Mouse (Mus musculus) kidney, postnatal 14 days (tissue): ENCODE measurements at regions not wholly inside any gene's neighbourhood (a gene's known extent, or its start where the extent isn't known, plus 50 kb on each side); places are given as distances from the start of the nearest gene placed in this dataset.
A peak's percentile ranks its signal among the peaks of the same experiment; 100 is the strongest.

ENCODE experiments used
- DNase-seq: peaks from one replicate; pipeline ENCODE4 v3.0.0; 2022; ENCODE audit warnings: mixed read lengths

- DNase-seq: no peak
These were observed 83.7 kb upstream of the Ppp2r5a start for GRCm38 (mm10) chr1:191486766-191487165.

- DNase-seq: no peak
These were observed 81.8 kb upstream of the Ppp2r5a start for GRCm38 (mm10) chr1:191484726-191485425.

- peak; percentile 77 for DNase-seq
These were observed 76.9 kb upstream of the Ppp2r5a start for GRCm38 (mm10) chr1:191479906-191480379.

DNA sequence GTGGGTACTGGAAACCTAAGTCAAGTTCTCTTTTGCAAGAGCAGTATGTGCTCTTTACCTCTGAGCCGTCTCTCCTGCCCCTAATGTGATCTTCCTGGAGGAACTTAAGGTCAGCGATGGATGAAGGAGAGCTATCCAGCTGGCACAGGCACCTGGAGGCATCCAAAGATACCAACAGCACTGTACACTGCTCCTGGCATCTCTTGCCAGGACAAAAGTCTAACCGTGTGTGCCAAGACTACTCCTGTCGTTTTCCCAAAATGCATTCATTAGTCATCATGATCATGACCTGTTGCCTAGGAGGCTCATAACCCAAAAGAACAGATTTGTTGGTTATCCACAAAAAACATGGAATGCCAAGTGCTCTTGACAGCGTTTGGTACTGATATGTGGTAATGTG is 69.5 kb upstream of the Ppp2r5a start:
- DNase-seq: no peak

- DNase-seq: no peak
These were observed 68.4 kb upstream of the Ppp2r5a start for GRCm38 (mm10) chr1:191471489-191471888.

GRCm38 (mm10) chr1:191470190-191470985 is 67.3 kb upstream of the Ppp2r5a start:
- DNase-seq: peak; percentile 44

DNA sequence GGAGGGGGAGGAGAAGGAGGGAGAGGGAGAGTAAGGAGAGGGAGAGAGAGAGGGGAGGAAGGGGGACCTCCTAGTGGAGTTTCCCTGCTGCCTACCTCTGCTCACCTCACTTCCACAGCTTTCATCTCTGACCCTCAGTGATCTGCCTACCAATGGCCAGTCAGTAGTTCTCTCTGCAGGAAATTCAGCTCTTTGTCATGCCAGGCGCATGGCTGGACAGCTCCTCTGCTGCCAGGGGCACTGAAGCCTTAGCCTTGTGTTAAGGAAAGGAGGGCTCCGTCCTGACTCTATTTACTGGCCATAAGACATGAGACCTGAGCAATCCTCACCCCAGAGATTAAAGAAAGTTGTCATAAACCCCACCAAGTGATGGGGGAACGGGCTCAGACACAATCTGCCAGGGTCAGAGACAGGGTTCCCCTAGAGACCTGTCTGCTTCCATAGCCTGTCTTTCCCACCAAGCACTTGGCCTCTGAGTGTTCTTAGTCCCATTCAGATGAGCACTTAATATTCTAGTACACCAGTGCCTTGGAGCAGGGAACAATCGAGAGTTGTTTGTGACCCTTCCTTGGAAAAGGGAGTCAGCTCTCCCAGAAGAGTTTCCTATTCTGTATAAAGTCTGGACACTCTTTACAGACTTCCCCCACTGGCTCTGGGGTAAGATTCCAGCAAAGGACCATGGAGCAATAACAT is 65.9 kb upstream of the Ppp2r5a start:
- no peak for DNase-seq

DNA sequence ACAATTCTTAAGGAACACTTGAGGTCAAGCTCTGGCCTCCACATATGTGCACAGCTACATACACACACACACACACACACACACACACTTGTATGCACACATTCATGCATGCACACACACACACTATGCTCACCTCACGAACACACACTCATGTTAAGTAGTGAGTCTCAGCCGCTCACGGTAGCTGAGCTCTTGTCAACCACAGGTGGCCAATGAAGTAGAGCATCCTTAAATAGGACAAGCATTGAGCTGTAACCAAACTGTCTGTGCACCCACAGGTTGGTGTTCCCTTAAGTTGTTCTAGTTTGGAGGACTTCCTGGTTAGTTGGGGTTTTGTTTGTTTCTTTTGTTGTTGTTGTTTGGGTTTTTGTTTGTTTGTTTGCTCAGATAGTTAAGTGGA is 63.2 kb upstream of the Ppp2r5a start:
- DNase-seq: no peak

DNA sequence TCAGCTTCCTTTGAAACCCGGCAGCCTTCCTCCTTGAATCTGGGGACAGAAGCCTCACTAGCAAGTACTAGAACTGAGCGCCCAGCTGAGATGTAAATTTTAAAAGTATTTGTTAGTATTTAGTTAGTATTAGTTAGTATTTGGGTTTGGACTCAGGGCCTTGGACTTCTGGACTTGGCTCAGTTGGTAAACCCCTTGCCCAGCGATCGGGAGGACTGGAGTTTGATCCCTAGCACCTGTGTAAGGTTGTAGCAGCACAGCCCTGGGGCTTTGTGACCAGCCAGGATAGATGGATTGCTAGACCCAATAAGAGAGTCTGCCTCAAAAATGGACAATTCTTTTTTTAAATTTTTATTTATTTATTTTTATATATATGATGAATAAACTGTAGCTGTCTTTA is 62.7 kb upstream of the Ppp2r5a start:
- DNase-seq: no peak

GRCm38 (mm10) chr1:191465170-191465569 is 62.1 kb upstream of the Ppp2r5a start:
- no peak for DNase-seq

DNA sequence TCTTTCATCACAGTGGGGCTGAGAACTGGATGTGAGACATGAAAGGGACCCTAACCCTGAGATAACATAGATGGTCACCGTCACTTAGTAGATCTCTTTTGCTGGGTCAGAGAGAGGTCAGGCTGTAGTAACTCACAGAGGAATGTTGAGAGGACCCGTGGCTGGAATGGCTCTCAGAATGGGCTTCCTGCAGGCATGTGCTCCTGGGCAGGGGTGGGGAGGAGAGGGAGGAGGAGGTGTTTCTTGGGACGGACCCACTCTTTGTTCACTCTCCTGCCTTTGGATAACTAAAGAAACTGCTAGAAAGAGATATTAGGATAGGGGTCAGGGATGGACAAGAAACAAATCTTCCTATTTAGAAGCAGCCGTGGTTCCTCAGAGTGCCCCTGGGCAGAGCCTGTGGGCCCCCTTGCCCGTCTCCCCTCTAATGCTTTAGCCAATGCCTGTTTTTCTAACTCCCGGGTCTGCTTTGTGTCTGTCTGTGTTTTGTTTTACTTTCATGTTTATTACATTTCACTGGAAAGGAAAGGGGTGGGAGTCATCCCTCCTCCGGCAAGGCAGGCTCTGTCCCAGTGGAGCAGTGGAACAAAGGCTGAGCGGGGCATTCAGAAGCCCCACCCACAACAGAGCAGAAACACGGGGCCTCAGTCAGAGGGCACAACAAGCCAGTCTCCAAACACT is 58.9 kb upstream of the Ppp2r5a start:
- DNase-seq: peak; percentile 69

- no peak for DNase-seq
These were observed 56.0 kb upstream of the Ppp2r5a start for GRCm38 (mm10) chr1:191459066-191459465.

DNA sequence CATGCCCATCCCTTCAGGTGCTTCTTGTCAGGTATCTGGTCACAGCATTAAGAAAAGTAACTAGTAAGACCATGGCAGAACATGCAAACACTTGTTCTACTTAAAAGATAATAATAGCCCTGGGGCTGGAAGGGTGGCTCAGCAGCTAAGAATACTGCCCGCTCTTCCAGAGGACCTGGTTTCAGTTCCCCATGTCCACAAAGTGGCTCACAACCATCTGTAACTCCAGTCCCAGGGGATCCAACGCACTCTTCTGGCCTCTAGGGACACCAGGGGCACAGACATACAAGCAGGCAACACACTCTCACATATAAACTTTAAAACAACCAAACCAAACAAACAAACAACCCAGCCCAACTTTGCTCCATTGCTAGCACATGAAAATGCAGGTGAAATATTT is 55.2 kb upstream of the Ppp2r5a start:
- no peak for DNase-seq

DNA sequence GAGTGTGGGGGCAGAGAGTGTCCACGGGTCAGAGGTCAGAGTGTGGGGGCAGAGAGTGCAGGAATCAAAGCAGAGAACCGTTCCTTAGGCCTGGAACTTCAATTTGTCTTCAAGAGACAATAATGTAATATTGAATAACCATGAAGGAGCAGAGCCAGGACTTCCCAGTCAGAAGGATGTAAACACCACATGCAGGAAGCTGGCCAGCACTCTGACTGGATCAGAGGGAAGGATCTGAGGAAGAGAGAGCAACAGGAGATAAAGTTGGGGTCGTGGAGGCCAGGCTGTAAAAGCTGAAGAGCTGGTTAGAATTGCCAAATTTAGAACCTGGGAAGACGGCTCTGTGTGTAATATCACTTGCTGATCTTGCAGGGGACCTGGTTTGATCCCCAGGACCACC is 54.0 kb upstream of the Ppp2r5a start:
- no peak for DNase-seq

DNA sequence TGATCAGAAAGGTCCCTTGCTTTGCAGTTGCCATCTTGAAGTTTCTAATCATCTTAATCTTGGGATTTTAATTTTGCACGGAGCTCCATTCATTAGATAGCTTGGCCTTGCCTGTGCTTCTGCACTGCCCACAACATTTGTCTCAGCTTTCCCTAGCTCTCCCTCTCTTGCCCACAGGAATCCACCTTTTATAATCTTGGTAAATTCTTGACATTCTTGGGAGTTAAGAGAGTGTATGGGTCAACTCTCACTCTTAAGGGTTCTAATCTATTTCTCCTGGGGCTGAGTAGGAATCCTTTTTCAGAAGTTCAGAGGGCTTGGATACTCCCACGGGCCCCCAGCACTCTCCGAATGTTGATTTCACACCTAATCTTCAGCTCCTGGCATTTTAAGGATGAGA is 51.5 kb upstream of the Ppp2r5a start:
- DNase-seq: no peak

- DNase-seq: peak; percentile 63
These were observed 50.5 kb upstream of the Ppp2r5a start for GRCm38 (mm10) chr1:191453589-191453988.
